Mouse (Mus musculus): Measurements from ENCODE around the gene Akt3. TPM values are rescaled to one million over a fixed set of nuclear protein-coding genes. Genes with fewer than 3 reads are reported as not detected.
A peak's percentile ranks its signal among the peaks of the same experiment; 100 is the strongest.

Akt3 gene
- polyA plus RNA-seq, 1 experiment from 2014 or later: 3.4 TPM

- H3K9me3 ChIP-seq (replicated peaks; ENCODE audit: low read length): no peaks in the 10 kb centered on the region
- DNase-seq (ENCODE audit: low spot score) (no peak), ATAC-seq (replicated peaks; ENCODE audit: low FRiP score, low read depth) (no peak)
- H3K36me3 ChIP-seq (ENCODE audit: insufficient read depth, low read length): no peaks in the 10 kb centered on the region
- no peaks in the 10 kb centered on the region for H3K27me3 ChIP-seq (ENCODE audit: insufficient read depth, low read length)
- 51% methylated on average over 1 of the region's 1 CpGs for WGBS
- H3K4me1 ChIP-seq (replicated peaks; ENCODE audit: insufficient read depth, low read length): no peaks in the 10 kb centered on the region
- H3K9ac ChIP-seq (ENCODE audit: low read depth, low read length): no peak overlapping the region
- H3K27ac ChIP-seq: no peak overlapping the region
- no peak overlapping the region for H3K4me2 ChIP-seq (ENCODE audit: low read length)
- H3K4me3 ChIP-seq (replicated peaks; ENCODE audit: low read depth, low read length): no peak overlapping the region
- no peak for TF ChIP-seq CTCF (IDR thresholded peaks at IDR 0.05; ENCODE audit: low read depth)
Observed at GRCm38 (mm10) chr1:177194324-177194723, 63.7 kb downstream of the Akt3 start.

GRCm38 (mm10) chr1:177191623-177192022 lies 66.4 kb downstream of the Akt3 start:
- Histone ChIP-seq H3K4me3 (replicated peaks; ENCODE audit: low read depth, low read length) (no peak overlapping the region), H3K9me3 (replicated peaks; ENCODE audit: low read length) (no peaks in the 10 kb centered on the region), H3K36me3 (ENCODE audit: insufficient read depth, low read length) (no peaks in the 10 kb centered on the region), H3K27me3 (ENCODE audit: insufficient read depth, low read length) (no peaks in the 10 kb centered on the region), H3K27ac (no peak overlapping the region), H3K4me2 (ENCODE audit: low read length) (no peak overlapping the region), H3K4me1 (replicated peaks; ENCODE audit: insufficient read depth, low read length) (no peaks in the 10 kb centered on the region), H3K9ac (ENCODE audit: low read depth, low read length) (no peak overlapping the region)
- WGBS: 73% methylated on average over 3 of the region's 3 CpGs
- ATAC-seq (replicated peaks; ENCODE audit: low FRiP score, low read depth) (no peak), DNase-seq (ENCODE audit: low spot score) (no peak)
- no peak for TF ChIP-seq CTCF (IDR thresholded peaks at IDR 0.05; ENCODE audit: low read depth)

- Histone ChIP-seq H3K27me3 (ENCODE audit: insufficient read depth, low read length) (no peaks in the 10 kb centered on the region), H3K36me3 (ENCODE audit: insufficient read depth, low read length) (no peaks in the 10 kb centered on the region), H3K4me2 (ENCODE audit: low read length) (no peak overlapping the region), H3K4me3 (replicated peaks; ENCODE audit: low read depth, low read length) (no peak overlapping the region), H3K9ac (ENCODE audit: low read depth, low read length) (no peak overlapping the region), H3K9me3 (replicated peaks; ENCODE audit: low read length) (no peaks in the 10 kb centered on the region), H3K27ac (no peak overlapping the region), H3K4me1 (replicated peaks; ENCODE audit: insufficient read depth, low read length) (no peaks in the 10 kb centered on the region)
- 90% methylated on average over 1 of the region's 1 CpGs for WGBS
- no peak for DNase-seq (ENCODE audit: low spot score)
- ATAC-seq (replicated peaks; ENCODE audit: low FRiP score, low read depth): no peak
- TF ChIP-seq CTCF (IDR thresholded peaks at IDR 0.05; ENCODE audit: low read depth): no peak
Observed at GRCm38 (mm10) chr1:177190358-177190757, 67.6 kb downstream of the Akt3 start.

GRCm38 (mm10) chr1:177188708-177189107 lies 69.3 kb downstream of the Akt3 start:
- ATAC-seq (replicated peaks; ENCODE audit: low FRiP score, low read depth): peak; percentile 77; the same call in 1 of the 2 replicates
- Histone ChIP-seq H3K4me1 (replicated peaks; ENCODE audit: insufficient read depth, low read length) (no peaks in the 10 kb centered on the region), H3K4me2 (ENCODE audit: low read length) (no peak overlapping the region), H3K9ac (ENCODE audit: low read depth, low read length) (no peak overlapping the region), H3K36me3 (ENCODE audit: insufficient read depth, low read length) (no peaks in the 10 kb centered on the region), H3K4me3 (replicated peaks; ENCODE audit: low read depth, low read length) (no peak overlapping the region), H3K27ac (no peak overlapping the region), H3K9me3 (replicated peaks; ENCODE audit: low read length) (no peaks in the 10 kb centered on the region), H3K27me3 (ENCODE audit: insufficient read depth, low read length) (no peaks in the 10 kb centered on the region)
- DNase-seq (ENCODE audit: low spot score): peak; percentile 94
- TF ChIP-seq CTCF (IDR thresholded peaks at IDR 0.05; ENCODE audit: low read depth): peak; percentile 93
- WGBS: 38% methylated on average over 3 of the region's 3 CpGs

- H3K4me2 ChIP-seq (ENCODE audit: low read length): no peak overlapping the region
- WGBS: 63% methylated on average over 2 of the region's 2 CpGs
- TF ChIP-seq CTCF (IDR thresholded peaks at IDR 0.05; ENCODE audit: low read depth): no peak
- no peaks in the 10 kb centered on the region for H3K36me3 ChIP-seq (ENCODE audit: insufficient read depth, low read length)
- no peaks in the 10 kb centered on the region for H3K27me3 ChIP-seq (ENCODE audit: insufficient read depth, low read length)
- H3K4me3 ChIP-seq (replicated peaks; ENCODE audit: low read depth, low read length): no peak overlapping the region
- no peak overlapping the region for H3K27ac ChIP-seq
- ATAC-seq (replicated peaks; ENCODE audit: low FRiP score, low read depth) (no peak), DNase-seq (ENCODE audit: low spot score) (no peak)
- no peaks in the 10 kb centered on the region for H3K9me3 ChIP-seq (replicated peaks; ENCODE audit: low read length)
- H3K9ac ChIP-seq (ENCODE audit: low read depth, low read length): no peak overlapping the region
- no peaks in the 10 kb centered on the region for H3K4me1 ChIP-seq (replicated peaks; ENCODE audit: insufficient read depth, low read length)
Observed at GRCm38 (mm10) chr1:177186751-177187150, 71.3 kb downstream of the Akt3 start.

DNA sequence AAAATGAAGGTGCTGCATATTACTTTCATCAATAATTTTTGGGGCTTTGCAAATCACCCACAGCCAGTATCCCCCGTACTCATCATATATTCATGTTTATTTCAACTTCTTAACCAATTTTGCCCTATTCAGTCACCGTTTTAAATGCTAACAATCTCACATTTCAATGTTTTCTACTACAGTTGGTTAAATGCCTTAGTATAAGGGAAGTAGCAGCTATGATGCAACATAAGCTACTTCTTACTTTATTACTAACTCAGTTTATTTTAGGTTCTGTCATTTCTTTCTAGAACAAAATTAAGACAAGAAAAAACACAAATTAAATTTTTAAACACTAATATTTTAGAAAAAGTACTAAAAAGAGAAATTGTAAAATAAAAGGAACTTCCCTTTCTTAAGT lies 78.4 kb downstream of the Akt3 start:
- H3K27me3 ChIP-seq (ENCODE audit: insufficient read depth, low read length): no peaks in the 10 kb centered on the region

DNA sequence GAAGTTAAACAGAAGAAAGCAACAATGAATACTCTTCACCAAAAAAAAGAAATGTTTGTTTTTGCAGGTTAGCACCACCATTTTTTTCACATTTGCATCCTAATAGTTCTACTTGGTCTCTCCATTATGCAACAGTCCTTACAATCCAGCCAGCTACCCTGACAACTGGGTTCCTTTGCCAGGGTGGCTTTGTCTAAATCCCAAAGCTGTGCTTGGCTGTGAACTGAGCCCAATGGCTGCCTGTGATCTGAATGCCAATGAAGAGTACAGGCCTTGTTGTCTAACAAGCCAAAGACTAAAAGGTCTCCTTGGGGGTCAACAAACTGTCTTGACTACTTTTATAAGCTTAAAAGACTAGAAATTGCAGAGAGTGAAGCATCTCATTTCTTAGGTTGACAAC lies 82.6 kb downstream of the Akt3 start:
- DNase-seq (ENCODE audit: low spot score): no peak
- H3K9ac ChIP-seq (ENCODE audit: low read depth, low read length): no peak overlapping the region
- no peak for TF ChIP-seq CTCF (IDR thresholded peaks at IDR 0.05; ENCODE audit: low read depth)

More for the DNA sequence above, 78.4 kb downstream of the Akt3 start:
- Histone ChIP-seq H3K9ac (ENCODE audit: low read depth, low read length) (no peak overlapping the region), H3K4me3 (replicated peaks; ENCODE audit: low read depth, low read length) (no peak overlapping the region), H3K27ac (no peak overlapping the region), H3K4me2 (ENCODE audit: low read length) (no peak overlapping the region), H3K36me3 (ENCODE audit: insufficient read depth, low read length) (no peaks in the 10 kb centered on the region), H3K9me3 (replicated peaks; ENCODE audit: low read length) (no peaks in the 10 kb centered on the region), H3K4me1 (replicated peaks; ENCODE audit: insufficient read depth, low read length) (no peaks in the 10 kb centered on the region)
- DNase-seq (ENCODE audit: low spot score) (no peak), ATAC-seq (replicated peaks; ENCODE audit: low FRiP score, low read depth) (no peak)
- no peak for TF ChIP-seq CTCF (IDR thresholded peaks at IDR 0.05; ENCODE audit: low read depth)
- 88% methylated on average over 2 of the region's 2 CpGs for WGBS

More for the DNA sequence above, 82.6 kb downstream of the Akt3 start:
- no peaks in the 10 kb centered on the region for H3K9me3 ChIP-seq (replicated peaks; ENCODE audit: low read length)
- ATAC-seq (replicated peaks; ENCODE audit: low FRiP score, low read depth): no peak
- no peak overlapping the region for H3K4me3 ChIP-seq (replicated peaks; ENCODE audit: low read depth, low read length)
- H3K4me1 ChIP-seq (replicated peaks; ENCODE audit: insufficient read depth, low read length): no peaks in the 10 kb centered on the region
- no peaks in the 10 kb centered on the region for H3K27me3 ChIP-seq (ENCODE audit: insufficient read depth, low read length)
- H3K36me3 ChIP-seq (ENCODE audit: insufficient read depth, low read length): no peaks in the 10 kb centered on the region
- H3K4me2 ChIP-seq (ENCODE audit: low read length): no peak overlapping the region
- no peak overlapping the region for H3K27ac ChIP-seq

Measured in kidney, postnatal 0 days (tissue).